Mouse (Mus musculus): ENCODE results near the gene Rsbn1. TPM values are rescaled to one million over a fixed set of nuclear protein-coding genes. Genes with fewer than 3 reads are reported as not detected.

Gene Rsbn1
- polyA plus RNA-seq, 1 experiment: 2.7 TPM

DNA sequence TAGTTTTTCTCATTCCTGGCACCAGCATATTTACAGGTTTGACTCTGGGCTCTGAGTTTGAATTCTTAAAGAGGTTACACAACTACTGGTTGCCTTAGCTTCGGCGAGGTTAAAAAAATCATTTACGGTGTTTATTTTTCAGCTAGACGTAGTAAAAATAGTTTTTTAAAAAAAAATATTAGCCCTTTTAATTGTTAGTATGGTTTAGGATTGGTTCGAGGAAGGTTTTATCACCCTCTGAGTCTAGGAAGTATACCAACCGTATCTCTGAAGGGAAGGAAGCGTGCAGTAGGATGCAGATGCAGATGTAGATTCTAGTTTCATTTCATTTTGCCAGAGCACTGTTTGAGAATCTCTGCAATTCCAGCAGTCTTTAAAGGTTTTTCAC, 1.6 kb downstream of the Rsbn1 start:
- TF ChIP-seq POLR2A (IDR thresholded peaks at IDR 0.05; ENCODE audit: low read depth, low read length): no peak
- TF ChIP-seq CTCF (IDR thresholded peaks at IDR 0.05; ENCODE audit: extremely low read depth, insufficient read length, insufficient replicate concordance, low read depth, low read length): no peak
- Histone ChIP-seq H3K4me3 (ENCODE audit: low read depth, low read length) (peak overlapping the region; percentile 96), H3K36me3 (ENCODE audit: control insufficient read depth, insufficient read depth, low read length) (no peaks in the 10 kb centered on the region), H3K4me1 (ENCODE audit: control insufficient read depth, insufficient read depth, insufficient read length, low read length) (no peaks in the 10 kb centered on the region; the same call in 1 of the 2 replicates), H3K27ac (ENCODE audit: insufficient read depth, low read depth, low read length) (peak overlapping the region; percentile 54; the same call in 1 of the 2 replicates), H3K27me3 (ENCODE audit: control insufficient read depth, insufficient read depth, low read length) (no peaks in the 10 kb centered on the region)
- under 1% methylated on average over 7 of the region's 7 CpGs for WGBS

DNA sequence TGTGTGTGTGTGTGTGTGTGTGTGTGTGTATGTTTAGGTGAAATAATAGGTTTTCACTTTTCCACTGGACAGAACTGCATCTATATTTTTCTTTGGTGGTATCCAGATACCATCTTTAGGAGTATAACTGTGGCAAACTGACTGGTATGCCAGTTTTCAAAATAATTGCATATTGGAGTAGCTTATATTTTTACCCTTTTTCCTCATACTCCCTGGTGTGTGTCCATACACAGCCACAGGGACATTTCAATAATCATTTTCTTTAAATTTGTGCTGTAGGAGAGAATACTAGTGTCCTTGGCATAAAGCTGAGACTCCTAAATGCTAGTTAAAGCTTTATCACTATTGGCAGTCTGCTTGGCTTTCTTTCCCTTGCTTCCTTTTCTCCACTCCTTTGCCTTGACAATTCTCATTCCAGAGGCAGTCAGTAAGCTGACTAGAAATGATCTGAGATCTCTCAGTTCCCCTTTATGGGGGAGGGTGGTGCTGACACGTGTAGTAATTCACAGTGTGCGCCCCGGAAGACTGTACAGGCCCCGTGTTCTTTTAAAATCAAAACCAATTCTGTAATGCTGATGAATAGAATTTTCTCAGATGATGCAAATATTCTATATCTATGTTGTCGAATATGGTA, 2.4 kb downstream of the Rsbn1 start:
- TF ChIP-seq POLR2A (IDR thresholded peaks at IDR 0.05; ENCODE audit: low read depth, low read length) (no peak), CTCF (IDR thresholded peaks at IDR 0.05; ENCODE audit: extremely low read depth, insufficient read length, insufficient replicate concordance, low read depth, low read length) (no peak)
- WGBS: 9% methylated on average over 5 of the region's 5 CpGs
- H3K4me1 ChIP-seq (ENCODE audit: control insufficient read depth, insufficient read depth, insufficient read length, low read length): no peaks in the 10 kb centered on the region; the same call in 1 of the 2 replicates
- H3K4me3 ChIP-seq (ENCODE audit: low read depth, low read length): no peak overlapping the region
- no peak overlapping the region for H3K27ac ChIP-seq (ENCODE audit: insufficient read depth, low read depth, low read length)
- no peaks in the 10 kb centered on the region for H3K27me3 ChIP-seq (ENCODE audit: control insufficient read depth, insufficient read depth, low read length)
- no peaks in the 10 kb centered on the region for H3K36me3 ChIP-seq (ENCODE audit: control insufficient read depth, insufficient read depth, low read length)

DNA sequence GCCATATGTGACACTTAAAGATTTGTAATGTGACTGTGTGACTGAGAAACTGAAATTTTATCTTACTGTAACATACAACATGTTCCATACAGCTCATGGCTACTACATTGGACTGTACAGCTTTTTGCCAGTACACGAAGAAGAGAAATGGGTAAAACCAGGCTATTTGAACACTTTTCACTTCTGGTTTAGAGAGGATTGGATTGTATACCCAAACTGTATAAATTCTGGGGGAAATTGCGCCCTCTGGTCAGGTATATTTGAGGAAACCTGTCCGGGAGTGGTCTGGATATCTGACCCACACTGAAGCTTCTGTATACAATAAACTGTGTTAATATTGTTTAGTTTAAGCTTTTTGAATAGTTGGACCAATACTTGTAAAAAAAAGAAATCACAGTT, 2.9 kb downstream of the Rsbn1 start:
- no peak overlapping the region for H3K4me3 ChIP-seq (ENCODE audit: low read depth, low read length)
- WGBS: 31% methylated on average over 3 of the region's 3 CpGs
- TF ChIP-seq POLR2A (IDR thresholded peaks at IDR 0.05; ENCODE audit: low read depth, low read length) (no peak), CTCF (IDR thresholded peaks at IDR 0.05; ENCODE audit: extremely low read depth, insufficient read length, insufficient replicate concordance, low read depth, low read length) (no peak)

DNA sequence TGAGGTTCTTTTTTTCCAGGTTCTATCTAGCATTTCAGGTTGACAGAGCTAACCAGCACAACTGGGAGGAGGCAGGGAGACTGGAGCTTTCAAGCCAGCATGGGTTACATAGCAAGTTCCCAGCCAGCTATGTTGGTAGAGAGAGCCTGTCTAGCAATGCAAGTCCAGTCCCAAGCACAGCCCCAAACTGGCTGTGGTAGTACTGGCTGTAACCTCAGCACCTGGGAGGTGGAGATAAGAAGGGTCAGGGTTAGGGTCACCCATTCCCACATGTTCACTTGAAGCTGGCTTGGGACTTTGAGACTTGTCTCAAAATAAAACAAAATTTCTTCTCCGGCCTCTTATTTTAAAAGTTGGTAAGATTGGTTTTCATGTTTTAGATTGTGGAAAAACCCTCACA, 6.2 kb downstream of the Rsbn1 start:
- no peak overlapping the region for H3K27ac ChIP-seq (ENCODE audit: insufficient read depth, low read depth, low read length)
- no peaks in the 10 kb centered on the region for H3K27me3 ChIP-seq (ENCODE audit: control insufficient read depth, insufficient read depth, low read length)
- 92% methylated on average over 1 of the region's 1 CpGs for WGBS
- TF ChIP-seq POLR2A (IDR thresholded peaks at IDR 0.05; ENCODE audit: low read depth, low read length) (no peak), CTCF (IDR thresholded peaks at IDR 0.05; ENCODE audit: extremely low read depth, insufficient read length, insufficient replicate concordance, low read depth, low read length) (no peak)
- no peak overlapping the region for H3K4me3 ChIP-seq (ENCODE audit: low read depth, low read length)
- H3K4me1 ChIP-seq (ENCODE audit: control insufficient read depth, insufficient read depth, insufficient read length, low read length): no peaks in the 10 kb centered on the region
- no peaks in the 10 kb centered on the region for H3K36me3 ChIP-seq (ENCODE audit: control insufficient read depth, insufficient read depth, low read length)

More for the DNA sequence above, 2.9 kb downstream of the Rsbn1 start:
- H3K4me1 ChIP-seq (ENCODE audit: control insufficient read depth, insufficient read depth, insufficient read length, low read length): no peaks in the 10 kb centered on the region; the same call in 1 of the 2 replicates
- H3K36me3 ChIP-seq (ENCODE audit: control insufficient read depth, insufficient read depth, low read length): no peaks in the 10 kb centered on the region
- no peaks in the 10 kb centered on the region for H3K27me3 ChIP-seq (ENCODE audit: control insufficient read depth, insufficient read depth, low read length)
- H3K27ac ChIP-seq (ENCODE audit: insufficient read depth, low read depth, low read length): no peak overlapping the region

DNA sequence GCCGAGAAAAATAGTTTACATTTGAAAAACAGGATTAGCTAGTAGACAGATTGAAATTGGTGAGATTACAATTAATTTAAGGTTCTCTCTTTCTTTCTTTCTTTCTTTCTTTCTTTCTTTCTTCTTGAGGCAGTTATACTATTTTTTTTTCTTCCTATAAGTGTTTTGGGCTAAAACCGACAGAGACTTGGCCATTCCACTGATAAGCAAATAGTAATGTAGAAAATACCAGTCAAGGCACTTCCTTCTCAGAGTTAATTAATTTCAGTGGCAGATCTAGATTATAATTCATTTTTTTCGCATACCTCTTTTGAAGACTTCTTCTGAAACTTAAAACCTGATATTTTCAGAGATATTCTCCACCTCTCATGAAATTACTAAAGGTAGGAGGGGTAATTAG, 11.4 kb downstream of the Rsbn1 start:
- H3K4me3 ChIP-seq (ENCODE audit: low read depth, low read length): no peak overlapping the region
- WGBS: 78% methylated on average over 3 of the region's 3 CpGs
- no peak for TF ChIP-seq POLR2A (IDR thresholded peaks at IDR 0.05; ENCODE audit: low read depth, low read length)
- no peak for TF ChIP-seq CTCF (IDR thresholded peaks at IDR 0.05; ENCODE audit: extremely low read depth, insufficient read length, insufficient replicate concordance, low read depth, low read length)

DNA sequence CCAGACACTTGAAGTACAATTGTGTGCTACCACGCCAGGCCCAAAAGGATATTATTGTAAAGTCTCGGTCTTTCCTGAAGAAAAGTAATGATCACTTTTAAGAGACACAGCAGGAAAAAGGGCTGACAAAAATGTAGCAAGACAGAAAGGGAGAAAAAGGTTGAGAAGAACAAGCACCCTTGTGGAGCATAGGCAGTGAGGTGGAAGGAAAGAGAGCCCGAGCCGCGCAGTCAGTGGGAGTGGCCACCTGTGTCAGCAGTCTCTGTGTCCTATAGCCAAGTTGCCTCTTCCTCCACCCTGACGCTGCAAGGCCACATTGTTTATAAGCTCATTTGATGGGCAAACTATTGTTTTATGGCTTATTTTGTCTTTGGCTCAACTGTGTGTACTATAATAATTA, 13.6 kb downstream of the Rsbn1 start:
- peaks cover 14% of the 10 kb centered on the region for H3K36me3 ChIP-seq (ENCODE audit: control insufficient read depth, insufficient read depth, low read length)
- H3K4me3 ChIP-seq (ENCODE audit: low read depth, low read length): no peak overlapping the region
- WGBS: 51% methylated on average over 6 of the region's 6 CpGs
- H3K4me1 ChIP-seq (ENCODE audit: control insufficient read depth, insufficient read depth, insufficient read length, low read length): peaks cover 3% of the 10 kb centered on the region; the same call in 1 of the 2 replicates
- H3K27me3 ChIP-seq (ENCODE audit: control insufficient read depth, insufficient read depth, low read length): no peaks in the 10 kb centered on the region
- TF ChIP-seq CTCF (IDR thresholded peaks at IDR 0.05; ENCODE audit: extremely low read depth, insufficient read length, insufficient replicate concordance, low read depth, low read length) (no peak), POLR2A (IDR thresholded peaks at IDR 0.05; ENCODE audit: low read depth, low read length) (no peak)
- H3K27ac ChIP-seq (ENCODE audit: insufficient read depth, low read depth, low read length): no peak overlapping the region

More for the DNA sequence above, 11.4 kb downstream of the Rsbn1 start:
- H3K27me3 ChIP-seq (ENCODE audit: control insufficient read depth, insufficient read depth, low read length): no peaks in the 10 kb centered on the region
- no peak overlapping the region for H3K27ac ChIP-seq (ENCODE audit: insufficient read depth, low read depth, low read length)
- peaks cover 3% of the 10 kb centered on the region; the same call in 1 of the 2 replicates for H3K4me1 ChIP-seq (ENCODE audit: control insufficient read depth, insufficient read depth, insufficient read length, low read length)
- H3K36me3 ChIP-seq (ENCODE audit: control insufficient read depth, insufficient read depth, low read length): peaks cover 8% of the 10 kb centered on the region

DNA sequence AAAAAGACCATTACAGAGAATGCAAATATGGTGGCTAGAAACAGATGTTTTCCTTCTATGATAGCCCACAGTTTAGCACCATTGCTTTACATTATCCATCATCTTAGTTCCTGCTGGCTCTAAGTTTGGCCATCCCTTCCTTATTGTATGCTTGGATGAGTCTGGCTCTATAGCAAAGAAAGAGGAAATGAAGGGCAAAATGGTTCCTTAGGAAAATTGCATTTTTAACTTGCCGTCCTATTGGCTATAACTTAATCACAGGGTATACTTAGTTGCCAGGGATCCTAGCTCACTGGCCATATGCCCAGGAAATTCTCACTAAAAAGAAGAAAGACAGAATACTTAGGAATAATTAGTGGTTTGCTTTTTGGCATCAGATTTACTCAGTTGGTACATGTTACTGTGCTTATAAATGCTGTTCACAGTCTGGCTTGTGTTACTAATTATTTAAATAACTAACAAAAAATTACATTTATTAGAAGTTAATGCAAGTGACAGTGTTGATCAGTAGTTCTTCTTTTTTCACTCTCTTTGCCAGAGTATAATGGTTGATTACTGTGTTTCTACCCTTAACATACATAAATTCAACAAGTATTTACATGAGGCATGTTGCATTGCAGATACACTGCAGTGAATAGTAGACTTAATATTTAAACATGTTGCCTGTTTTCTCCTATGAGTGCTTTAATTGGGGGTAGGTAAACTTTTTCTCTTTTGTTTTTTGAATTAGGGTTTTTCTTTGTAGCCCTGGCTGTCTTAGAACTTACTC, 31.1 kb downstream of the Rsbn1 start:
- WGBS: 82% methylated on average over 1 of the region's 1 CpGs
- no peaks in the 10 kb centered on the region for H3K4me1 ChIP-seq (ENCODE audit: control insufficient read depth, insufficient read depth, insufficient read length, low read length)
- H3K27ac ChIP-seq (ENCODE audit: insufficient read depth, low read depth, low read length): no peak overlapping the region
- TF ChIP-seq POLR2A (IDR thresholded peaks at IDR 0.05; ENCODE audit: low read depth, low read length) (no peak), CTCF (IDR thresholded peaks at IDR 0.05; ENCODE audit: extremely low read depth, insufficient read length, insufficient replicate concordance, low read depth, low read length) (no peak)
- H3K27me3 ChIP-seq (ENCODE audit: control insufficient read depth, insufficient read depth, low read length): no peaks in the 10 kb centered on the region
- no peaks in the 10 kb centered on the region for H3K36me3 ChIP-seq (ENCODE audit: control insufficient read depth, insufficient read depth, low read length)
- no peak overlapping the region for H3K4me3 ChIP-seq (ENCODE audit: low read depth, low read length)

All from small intestine, adult 2 months (tissue).